Mouse (Mus musculus): ENCODE measurements around the gene Renbp. TPM values are rescaled to one million over a fixed set of nuclear protein-coding genes. Genes with fewer than 3 reads are reported as not detected.

Gene Renbp
- total and polyA plus RNA-seq, 2 experiments from 2014 or later = 12.4 to 13.1 TPM

DNA sequence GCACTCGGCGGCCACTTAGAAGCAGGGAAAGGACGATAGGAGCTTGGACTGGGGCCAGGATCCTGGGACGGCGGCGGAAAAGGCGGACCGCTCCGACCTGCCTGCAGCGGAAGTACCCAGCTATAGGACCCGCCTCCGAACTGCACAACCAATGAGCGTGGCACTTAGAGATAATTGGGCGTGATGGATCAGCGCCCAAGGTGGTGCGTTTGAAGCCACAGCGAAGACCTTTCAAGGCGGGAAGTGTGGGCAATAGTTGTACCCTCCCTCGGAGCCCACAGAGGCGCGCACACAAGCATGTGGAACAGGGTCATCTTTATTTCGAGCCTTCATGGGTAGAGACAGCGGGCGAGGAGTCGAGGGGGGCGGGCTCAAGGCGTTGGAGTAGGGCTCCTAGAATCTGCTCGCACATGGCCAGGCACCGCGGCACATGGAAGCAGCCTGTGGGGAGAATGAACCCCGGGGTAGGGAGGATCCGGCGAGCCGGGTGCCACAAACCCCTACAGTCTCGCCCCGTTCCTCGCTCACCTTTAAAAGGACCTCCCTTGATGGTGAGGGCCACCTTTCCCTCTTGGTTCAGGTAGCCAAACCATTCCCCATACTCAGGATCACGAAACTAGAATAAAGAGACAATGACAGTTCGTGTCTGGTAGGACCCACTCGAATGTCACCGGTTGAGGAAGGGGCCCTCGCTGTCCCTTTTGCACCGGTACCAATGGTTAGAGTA, 8.7 kb downstream of the Renbp start, which contains the start of the genes Arhgap4 and Naa10:
TSS of gene Arhgap4 (minus strand) at position 48 of the 727 bp plus-strand sequence.
TSS of gene Naa10 (minus strand) at position 122 of the 727 bp plus-strand sequence.
- DNase-seq = peak; percentile 91
- no peak for TF ChIP-seq CTCF (IDR thresholded peaks at IDR 0.05; ENCODE audit: low read depth)
- 0 out of 2 replicates have a peak, but pooled peaks cover 4% of the 10 kb centered on the region for H3K4me1 ChIP-seq (ENCODE audit: insufficient read depth)
- 25% methylated on average over 43 of the region's 43 CpGs for WGBS
- H3K4me2 ChIP-seq (ENCODE audit: low read depth) = peak within 1 kb of the TSS; percentile 57
- 0 out of 2 replicates have a peak, but pooled peaks cover 2% of the 10 kb centered on the region for H3K36me3 ChIP-seq (ENCODE audit: insufficient read depth)
- H3K27ac ChIP-seq (ENCODE audit: low read depth, low read length) = peak within 1 kb of the TSS; percentile 67
- no peaks in the 10 kb centered on the region for H3K9me3 ChIP-seq (ENCODE audit: low read length)
- peak within 1 kb of the TSS; percentile 67 for H3K9ac ChIP-seq
- no peaks in the 10 kb centered on the region for H3K27me3 ChIP-seq (ENCODE audit: insufficient read depth, low read length)
- ATAC-seq = peak; percentile 99
- peak within 1 kb of the TSS; percentile 49 for H3K4me3 ChIP-seq (ENCODE audit: low read depth, low read length)

DNA sequence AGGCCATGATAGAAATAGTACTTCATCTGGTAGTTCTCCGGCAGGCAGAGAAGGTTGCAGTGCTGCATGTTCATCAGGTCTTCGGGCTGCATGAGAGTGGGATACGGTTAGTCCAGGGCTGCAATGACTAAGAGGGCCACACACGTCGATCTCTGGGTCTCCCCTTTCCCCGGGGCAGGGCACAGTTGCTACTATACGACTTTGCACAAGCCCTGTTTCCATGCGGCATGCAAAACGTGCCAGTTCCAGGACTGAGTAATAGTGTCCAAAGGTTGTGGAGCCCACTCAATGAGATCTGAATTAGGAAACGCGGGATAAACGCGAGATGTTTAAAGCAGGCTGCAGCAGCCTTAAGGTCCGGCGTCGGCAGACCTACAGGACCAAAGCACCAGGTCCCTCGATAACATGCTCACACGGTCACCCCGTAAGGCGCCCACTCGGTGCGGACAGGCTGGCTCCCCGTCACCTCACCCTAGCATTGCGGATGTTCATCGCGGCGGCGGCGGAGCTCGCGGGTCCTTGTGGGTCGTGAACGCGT, 9.3 kb downstream of the Renbp start:
- WGBS = 27% methylated on average over 34 of the region's 34 CpGs
- ATAC-seq = peak; percentile 37

DNA sequence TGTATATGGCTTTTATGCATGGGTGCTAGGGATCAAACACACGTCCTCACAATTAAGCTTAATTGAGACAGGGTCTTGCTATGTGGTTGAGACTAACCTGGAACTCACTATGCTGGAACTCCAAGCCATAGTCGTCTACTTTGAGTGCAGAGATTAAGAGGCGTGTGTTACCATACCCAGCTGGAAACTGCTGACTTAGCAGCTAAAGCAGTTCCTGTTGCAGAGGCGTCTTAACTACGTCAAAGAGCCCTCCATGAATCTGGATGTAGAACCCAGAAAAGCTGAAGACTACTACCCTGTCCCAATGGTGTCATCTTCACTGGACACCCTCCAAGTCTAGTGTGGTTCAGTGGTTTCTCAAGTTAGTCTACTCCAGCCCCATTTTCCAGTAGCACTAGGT, 12.0 kb downstream of the Renbp start:
- H3K36me3 ChIP-seq (ENCODE audit: insufficient read depth) = 0 out of 2 replicates have a peak, but pooled peaks cover 2% of the 10 kb centered on the region
- 0 out of 2 replicates have a peak, but pooled peaks cover 4% of the 10 kb centered on the region for H3K4me1 ChIP-seq (ENCODE audit: insufficient read depth)
- H3K9ac ChIP-seq = no peak overlapping the region
- no peak overlapping the region for H3K27ac ChIP-seq (ENCODE audit: low read depth, low read length)
- no peak for ATAC-seq
- H3K4me3 ChIP-seq (ENCODE audit: low read depth, low read length) = no peak overlapping the region
- no peak for DNase-seq
- TF ChIP-seq CTCF (IDR thresholded peaks at IDR 0.05; ENCODE audit: low read depth) = no peak
- no peaks in the 10 kb centered on the region for H3K27me3 ChIP-seq (ENCODE audit: insufficient read depth, low read length)
- H3K9me3 ChIP-seq (ENCODE audit: low read length) = no peaks in the 10 kb centered on the region
- no peak overlapping the region for H3K4me2 ChIP-seq (ENCODE audit: low read depth)
- 82% methylated on average over 5 of the region's 5 CpGs for WGBS

More for the DNA sequence above, 9.3 kb downstream of the Renbp start:
- H3K4me2 ChIP-seq (ENCODE audit: low read depth) = peak overlapping the region; percentile 57
- no peaks in the 10 kb centered on the region for H3K27me3 ChIP-seq (ENCODE audit: insufficient read depth, low read length)
- H3K9me3 ChIP-seq (ENCODE audit: low read length) = no peaks in the 10 kb centered on the region
- H3K4me3 ChIP-seq (ENCODE audit: low read depth, low read length) = peak overlapping the region; percentile 49
- TF ChIP-seq CTCF (IDR thresholded peaks at IDR 0.05; ENCODE audit: low read depth) = no peak
- peak overlapping the region; percentile 67 for H3K27ac ChIP-seq (ENCODE audit: low read depth, low read length)
- 0 out of 2 replicates have a peak, but pooled peaks cover 2% of the 10 kb centered on the region for H3K36me3 ChIP-seq (ENCODE audit: insufficient read depth)
- H3K4me1 ChIP-seq (ENCODE audit: insufficient read depth) = 0 out of 2 replicates have a peak, but pooled peaks cover 4% of the 10 kb centered on the region
- DNase-seq = no peak
- peak overlapping the region; percentile 67 for H3K9ac ChIP-seq

DNA sequence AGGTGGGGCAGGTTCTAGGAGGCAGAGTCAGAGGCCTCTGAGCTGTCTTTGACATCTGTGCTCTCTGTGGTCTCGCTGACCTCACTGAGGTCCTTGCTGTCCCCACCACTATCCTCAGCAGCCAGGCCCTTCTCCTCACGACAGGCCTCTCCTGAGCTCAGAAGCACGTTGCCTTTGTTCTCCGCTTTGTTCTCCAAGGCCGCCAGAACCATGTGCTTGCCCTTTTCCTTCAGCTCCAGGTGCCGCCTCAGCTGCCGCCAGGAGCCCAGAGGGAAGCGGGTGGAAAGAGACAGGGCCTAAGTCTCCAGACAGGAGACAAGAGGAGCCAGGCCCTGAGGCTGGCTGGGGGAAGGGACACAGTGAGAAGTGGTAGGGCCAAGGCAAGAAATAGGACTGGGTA, 13.7 kb downstream of the Renbp start:
- Histone ChIP-seq H3K9me3 (ENCODE audit: low read length) (no peaks in the 10 kb centered on the region), H3K27ac (ENCODE audit: low read depth, low read length) (no peak overlapping the region), H3K36me3 (ENCODE audit: insufficient read depth) (0 out of 2 replicates have a peak, but pooled peaks cover 2% of the 10 kb centered on the region), H3K4me3 (ENCODE audit: low read depth, low read length) (no peak overlapping the region), H3K4me1 (ENCODE audit: insufficient read depth) (0 out of 2 replicates have a peak, but pooled peaks cover 4% of the 10 kb centered on the region), H3K9ac (no peak overlapping the region), H3K27me3 (ENCODE audit: insufficient read depth, low read length) (no peaks in the 10 kb centered on the region), H3K4me2 (ENCODE audit: low read depth) (no peak overlapping the region)
- DNase-seq (no peak), ATAC-seq (no peak)
- no peak for TF ChIP-seq CTCF (IDR thresholded peaks at IDR 0.05; ENCODE audit: low read depth)
- 77% methylated on average over 8 of the region's 8 CpGs for WGBS

DNA sequence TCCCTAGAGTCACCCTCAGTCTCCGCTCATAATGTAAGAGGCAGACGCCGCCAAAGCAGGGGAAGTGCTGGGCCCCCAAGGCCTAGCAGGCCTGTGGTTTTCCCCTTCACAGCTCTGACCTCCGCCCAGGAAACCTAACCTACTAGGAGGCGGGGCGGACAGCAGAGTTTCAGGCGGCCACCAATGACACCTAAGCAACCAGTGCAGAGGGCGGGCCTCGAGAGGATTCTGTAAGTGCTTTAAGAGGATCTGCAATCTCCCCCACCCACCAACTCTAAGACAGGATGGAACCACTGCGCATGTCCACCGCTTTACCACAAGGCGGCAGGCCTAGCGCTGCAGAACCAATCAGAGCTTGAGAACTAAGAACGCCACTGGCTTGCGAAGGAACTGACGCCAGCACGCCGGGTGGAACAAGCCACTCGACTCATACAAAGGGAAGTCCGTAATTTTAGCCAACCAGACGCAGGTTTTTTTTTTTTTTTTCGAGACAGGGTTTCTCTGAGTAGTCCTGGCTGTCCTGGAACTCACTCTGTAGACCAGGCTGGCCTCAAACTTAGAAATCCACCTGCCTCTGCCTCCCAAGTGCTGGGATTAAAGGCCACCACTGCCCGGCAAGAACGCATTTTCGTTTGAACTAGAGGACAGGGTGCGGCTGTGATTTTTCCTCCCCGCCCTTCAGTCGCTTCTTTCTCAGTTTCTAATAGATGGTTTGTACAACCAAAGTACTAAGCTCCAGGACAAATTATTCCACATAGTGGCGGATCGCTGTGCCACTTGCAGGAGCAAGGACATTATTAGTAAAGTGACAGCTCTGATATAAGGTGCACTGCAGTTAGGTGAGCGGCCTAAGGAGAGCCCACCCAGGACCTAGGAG, 15.6 kb downstream of the Renbp start:
- 0 out of 2 replicates have a peak, but pooled peaks cover 2% of the 10 kb centered on the region for H3K36me3 ChIP-seq (ENCODE audit: insufficient read depth)
- peak; percentile 94 for DNase-seq
- peak overlapping the region; percentile 41 for H3K4me2 ChIP-seq (ENCODE audit: low read depth)
- H3K4me1 ChIP-seq (ENCODE audit: insufficient read depth) = no peaks in the 10 kb centered on the region
- TF ChIP-seq CTCF (IDR thresholded peaks at IDR 0.05; ENCODE audit: low read depth) = peak; percentile 69
- H3K9me3 ChIP-seq (ENCODE audit: low read length) = no peaks in the 10 kb centered on the region
- H3K27me3 ChIP-seq (ENCODE audit: insufficient read depth, low read length) = no peaks in the 10 kb centered on the region
- ATAC-seq = peak; percentile 98
- H3K4me3 ChIP-seq (ENCODE audit: low read depth, low read length) = peak overlapping the region; percentile 29
- peak overlapping the region; percentile 49 for H3K9ac ChIP-seq
- WGBS = 35% methylated on average over 31 of the region's 31 CpGs
- H3K27ac ChIP-seq (ENCODE audit: low read depth, low read length) = peak overlapping the region; percentile 78

DNA sequence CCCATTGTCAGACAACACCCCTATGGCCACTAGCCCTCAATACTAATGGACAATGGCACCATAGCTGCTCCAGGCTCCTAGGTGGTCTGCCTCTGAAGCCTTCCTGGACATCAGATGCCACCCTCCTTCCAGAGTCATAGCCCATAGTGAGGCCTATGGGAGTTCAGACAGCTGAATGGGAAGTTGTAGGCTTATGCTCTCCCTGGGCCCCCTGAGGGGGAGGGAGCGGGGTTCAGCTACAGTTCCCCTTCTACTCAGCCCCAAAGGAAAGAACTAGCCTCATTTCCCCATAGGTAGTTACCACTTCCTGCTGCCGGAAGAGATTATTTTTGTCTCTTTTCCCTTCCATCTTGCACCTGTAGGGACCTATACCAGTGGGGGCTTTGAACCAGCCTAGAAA, 19.1 kb downstream of the Renbp start:
- Histone ChIP-seq H3K36me3 (ENCODE audit: insufficient read depth) (no peaks in the 10 kb centered on the region), H3K27ac (ENCODE audit: low read depth, low read length) (no peak overlapping the region), H3K9me3 (ENCODE audit: low read length) (no peaks in the 10 kb centered on the region), H3K4me1 (ENCODE audit: insufficient read depth) (no peaks in the 10 kb centered on the region), H3K4me3 (ENCODE audit: low read depth, low read length) (no peak overlapping the region), H3K4me2 (ENCODE audit: low read depth) (no peak overlapping the region), H3K27me3 (ENCODE audit: insufficient read depth, low read length) (no peaks in the 10 kb centered on the region), H3K9ac (no peak overlapping the region)
- no peak for TF ChIP-seq CTCF (IDR thresholded peaks at IDR 0.05; ENCODE audit: low read depth)
- ATAC-seq (no peak), DNase-seq (no peak)
- 82% methylated on average over 2 of the region's 2 CpGs for WGBS
